23 mouse cellular contexts compared by ENCODE assay signal in the genomic region with DNA sequence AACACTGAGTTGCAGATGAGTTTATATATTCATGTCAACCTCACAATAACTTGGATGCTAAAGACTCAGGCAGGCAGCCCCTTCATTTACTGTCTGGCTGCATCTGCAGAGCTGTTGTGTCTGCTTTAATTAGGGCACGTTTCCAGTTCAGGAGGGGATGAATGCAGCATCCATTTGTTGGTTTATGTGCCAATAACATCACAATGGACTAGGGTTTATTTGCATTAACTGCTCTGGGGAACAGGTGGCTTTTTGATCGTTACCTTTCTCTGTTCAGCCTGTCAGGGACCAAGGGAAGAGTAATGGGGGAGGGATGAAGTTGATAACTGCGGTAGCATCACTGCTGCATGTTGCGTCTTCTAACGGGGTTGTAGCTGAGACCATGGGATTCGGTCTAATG.
A peak's percentile ranks its signal among the peaks of the same experiment; 100 is the strongest.
DNase-seq lines count a peak whose midpoint lies in the region; ATAC-seq lines count a peak whose summit lies in the region.
"Had no signal": no experiment of that assay in that cellular context is flagged by ENCODE, and none has a peak within 500 bp of the region (broad histone marks: within the 10 kb centered on the region; RNA-seq: fewer than 3 reads in every experiment).

No protein-coding gene starts in this region.

- H3K27ac ChIP-seq in hindbrain, embryonic 14.5 days, result 0 out of 2 replicates have a peak overlapping the region, but pooled peaks have one; percentile 12
- H3K27ac ChIP-seq in hindbrain, embryonic 11.5 days (ENCODE audit: low read depth, low read length), result no peak overlapping the region
- H3K27ac ChIP-seq in forebrain, embryonic 15.5 days (replicated peaks), result no peak overlapping the region
- no peak overlapping the region for H3K27ac ChIP-seq in midbrain, embryonic 16.5 days (ENCODE audit: low read length)

- H3K9ac ChIP-seq in hindbrain, embryonic 14.5 days, result no peak overlapping the region
- no peak overlapping the region for H3K9ac ChIP-seq in hindbrain, embryonic 11.5 days (ENCODE audit: low read depth, low read length)
- H3K9ac ChIP-seq in forebrain, embryonic 15.5 days (replicated peaks), result no peak overlapping the region
- no peak overlapping the region for H3K9ac ChIP-seq in midbrain, embryonic 16.5 days (ENCODE audit: low read depth, low read length)

- 55% methylated on average over 6 of the region's 6 CpGs for WGBS in hindbrain, embryonic 14.5 days
- WGBS in hindbrain, embryonic 11.5 days, result 72% methylated on average over 6 of the region's 6 CpGs
- 27% methylated on average over 6 of the region's 6 CpGs for WGBS in forebrain, embryonic 15.5 days
- 49% methylated on average over 6 of the region's 6 CpGs for WGBS in midbrain, embryonic 16.5 days

- ATAC-seq in hindbrain, embryonic 14.5 days (ENCODE audit: low FRiP score), result no peak
- ATAC-seq in hindbrain, embryonic 11.5 days (ENCODE audit: low FRiP score), result no peak
- peak; percentile 53; the same call in 1 of the 2 replicates for ATAC-seq in forebrain, embryonic 15.5 days (replicated peaks)
- peak; percentile 48; the same call in 1 of the 2 replicates for ATAC-seq in midbrain, embryonic 16.5 days
- ATAC-seq: activated CD4-positive, CD25-positive, alpha-beta regulatory T cell, adult 4 months; intestine, postnatal 0 days had no signal

- H3K36me3 ChIP-seq in hindbrain, embryonic 14.5 days (replicated peaks; ENCODE audit: control insufficient read depth, insufficient read depth), result no peaks in the 10 kb centered on the region
- H3K36me3 ChIP-seq in hindbrain, embryonic 11.5 days (ENCODE audit: control insufficient read depth, insufficient read depth, low read length), result no peaks in the 10 kb centered on the region
- H3K36me3 ChIP-seq in forebrain, embryonic 15.5 days, result no peaks in the 10 kb centered on the region
- H3K36me3 ChIP-seq in midbrain, embryonic 16.5 days (ENCODE audit: control insufficient read depth, insufficient read depth, low read length), result no peaks in the 10 kb centered on the region

- H3K4me2 ChIP-seq in hindbrain, embryonic 14.5 days (replicated peaks), result no peak overlapping the region
- H3K4me2 ChIP-seq in hindbrain, embryonic 11.5 days (replicated peaks; ENCODE audit: low read depth, low read length), result no peak overlapping the region
- H3K4me2 ChIP-seq in forebrain, embryonic 15.5 days (replicated peaks), result no peak overlapping the region
- H3K4me2 ChIP-seq in midbrain, embryonic 16.5 days (ENCODE audit: low read length), result no peak overlapping the region
- H3K4me2 ChIP-seq: heart, embryonic 11.5 days had no signal

- no peaks in the 10 kb centered on the region for H3K4me1 ChIP-seq in hindbrain, embryonic 14.5 days (replicated peaks; ENCODE audit: control insufficient read depth, insufficient read depth, low read length)
- H3K4me1 ChIP-seq in hindbrain, embryonic 11.5 days (replicated peaks; ENCODE audit: control insufficient read depth, insufficient read depth, low read length), result no peaks in the 10 kb centered on the region
- peaks cover 7% of the 10 kb centered on the region for H3K4me1 ChIP-seq in forebrain, embryonic 15.5 days
- no peaks in the 10 kb centered on the region for H3K4me1 ChIP-seq in midbrain, embryonic 16.5 days (ENCODE audit: control insufficient read depth, insufficient read depth, low read length)

- no peak overlapping the region for H3K4me3 ChIP-seq in hindbrain, embryonic 14.5 days (replicated peaks; ENCODE audit: low read length)
- H3K4me3 ChIP-seq in hindbrain, embryonic 11.5 days (ENCODE audit: low read depth, low read length), result no peak overlapping the region
- no peak overlapping the region for H3K4me3 ChIP-seq in forebrain, embryonic 15.5 days
- H3K4me3 ChIP-seq in midbrain, embryonic 16.5 days (ENCODE audit: low read depth, low read length), result no peak overlapping the region

- no peak for DNase-seq in hindbrain, embryonic 14.5 days (ENCODE audit: low spot score)
- no peak for DNase-seq in hindbrain, embryonic 11.5 days (ENCODE audit: low spot score)
- peak; percentile 10 for DNase-seq in ES-CJ7 (ENCODE audit: low read depth, low spot score)
- DNase-seq in frontal cortex, postnatal 25 days (ENCODE audit: low spot score in 2 of 2), result no peak
- no peak for DNase-seq in thymus, postnatal 25 days
- DNase-seq in testis, postnatal 10 days (ENCODE audit: low spot score), result no peak
- DNase-seq: adrenal gland, adult 8-10 months; cerebellum, adult 2 months; cerebellum, postnatal 36 days; embryo, embryonic 11 days; gastrocnemius, postnatal 14 days; heart, adult 11 months; kidney, postnatal 36 days; layer of hippocampus, postnatal 36 days; lung, adult 18-20 months; lung, postnatal 10 days; thymus, adult 2 months had no signal

- H3K9me3 ChIP-seq in hindbrain, embryonic 14.5 days (ENCODE audit: control insufficient read depth, low read length), result no peaks in the 10 kb centered on the region
- H3K9me3 ChIP-seq in hindbrain, embryonic 11.5 days (ENCODE audit: control insufficient read depth, low read length), result no peaks in the 10 kb centered on the region
- no peaks in the 10 kb centered on the region for H3K9me3 ChIP-seq in forebrain, embryonic 15.5 days
- H3K9me3 ChIP-seq in midbrain, embryonic 16.5 days (replicated peaks; ENCODE audit: control insufficient read depth, low read length, poor library complexity, severe bottlenecking), result no peaks in the 10 kb centered on the region

- no peaks in the 10 kb centered on the region for H3K27me3 ChIP-seq in hindbrain, embryonic 14.5 days (ENCODE audit: control insufficient read depth, insufficient read depth, low read length)
- no peaks in the 10 kb centered on the region for H3K27me3 ChIP-seq in hindbrain, embryonic 11.5 days (ENCODE audit: control insufficient read depth, insufficient read depth, low read length)
- H3K27me3 ChIP-seq in forebrain, embryonic 15.5 days, result no peaks in the 10 kb centered on the region
- no peaks in the 10 kb centered on the region for H3K27me3 ChIP-seq in midbrain, embryonic 16.5 days (ENCODE audit: control insufficient read depth, insufficient read depth, low read depth, low read length)
- H3K27me3 ChIP-seq: CH12.LX had no signal

Comparison
In these comparisons a context has a peak if more than half of its experiments do, and no peak if none do; other contexts are left out.
1. ATAC-seq: peak in forebrain, embryonic 15.5 days (single experiment) and midbrain, embryonic 16.5 days (single experiment); none in hindbrain, embryonic 14.5 days (single experiment) and hindbrain, embryonic 11.5 days (single experiment).